In the genomic region with DNA sequence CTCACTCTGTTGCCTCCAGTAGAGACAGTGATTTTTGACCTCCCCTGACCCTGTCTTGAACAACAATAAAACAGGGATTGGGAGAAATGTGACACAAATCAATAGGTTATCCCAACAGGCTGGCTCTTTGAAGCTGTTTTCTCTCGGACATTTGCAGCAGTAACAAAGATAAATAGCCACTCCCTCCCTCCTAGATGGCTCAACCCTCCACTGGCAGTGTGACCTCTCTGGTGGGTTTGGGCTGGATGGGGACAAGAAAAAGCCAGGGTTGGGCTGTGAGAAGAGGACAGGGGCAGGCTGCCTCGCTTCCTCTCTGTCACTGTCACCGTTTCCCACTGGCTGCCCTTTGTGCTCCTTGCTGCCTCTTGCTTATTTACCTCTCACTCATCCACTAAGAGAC, we compare ENCODE assay signal across 20 mouse cellular contexts.
"Had no signal": no experiment of that assay in that cellular context is flagged by ENCODE, and none has a peak within 500 bp of the region (broad histone marks: within the 10 kb centered on the region; RNA-seq: fewer than 3 reads in every experiment).

No protein-coding gene starts in this region.

- H3K4me1 ChIP-seq: liver, embryonic 15.5 days had no signal

- H3K4me3 ChIP-seq: kidney, embryonic 15.5 days; left cerebral cortex, adult 2 months; liver, embryonic 15.5 days; midbrain, embryonic 12.5 days; myocyte; neural tube, embryonic 13.5 days; stomach, embryonic 15.5 days had no signal

- H3K27ac ChIP-seq: kidney, embryonic 15.5 days; left cerebral cortex, adult 2 months; liver, embryonic 15.5 days; midbrain, embryonic 12.5 days; neural tube, embryonic 13.5 days; stomach, embryonic 15.5 days had no signal

- H3K36me3 ChIP-seq: kidney, embryonic 15.5 days; liver, embryonic 15.5 days; midbrain, embryonic 12.5 days; neural tube, embryonic 13.5 days; stomach, embryonic 15.5 days had no signal

- DNase-seq: kidney, adult 11 months; kidney, adult 8-10 months; kidney, postnatal 10 days; kidney, postnatal 36 days; layer of hippocampus, postnatal 36 days; lung, adult 2 months; lung, postnatal 14 days; lung, postnatal 4 days; retina, postnatal 1 day; right cerebral cortex, postnatal 25 days; spleen, adult 18-20 months; thymus, postnatal 36 days had no signal

- ATAC-seq: midbrain, embryonic 16.5 days had no signal

- H3K4me2 ChIP-seq: kidney, embryonic 15.5 days; liver, embryonic 15.5 days; midbrain, embryonic 12.5 days; neural tube, embryonic 13.5 days; stomach, embryonic 15.5 days had no signal

- H3K9me3 ChIP-seq: kidney, embryonic 15.5 days; liver, embryonic 15.5 days; midbrain, embryonic 12.5 days; neural tube, embryonic 13.5 days; stomach, embryonic 15.5 days had no signal

- H3K9ac ChIP-seq: kidney, embryonic 15.5 days; liver, embryonic 15.5 days; midbrain, embryonic 12.5 days; neural tube, embryonic 13.5 days; stomach, embryonic 15.5 days had no signal

- H3K27me3 ChIP-seq: liver, embryonic 15.5 days had no signal
